Mouse (Mus musculus) frontal cortex, adult (tissue): ENCODE data around the gene Rnase1.
A peak's percentile ranks its signal among the peaks of the same experiment; 100 is the strongest.

ENCODE experiments used
- ATAC-seq: cut with Nextera tagmentation; 2 replicates; pipeline ENCODE4 v1.9.2; 2017; ENCODE audit warnings: mild to moderate bottlenecking, moderate library complexity, mixed read lengths; ENCODE audit not compliant: low TSS enrichment

Rnase1 gene

GRCm38 (mm10) chr14:51140342-51140741 is 6.2 kb downstream of the Rnase1 start:
- no peak for ATAC-seq

GRCm38 (mm10) chr14:51132372-51132771 is 14.2 kb downstream of the Rnase1 start:
- no peak for ATAC-seq

GRCm38 (mm10) chr14:51131086-51131815 is 15.3 kb downstream of the Rnase1 start:
- no peak for ATAC-seq

DNA sequence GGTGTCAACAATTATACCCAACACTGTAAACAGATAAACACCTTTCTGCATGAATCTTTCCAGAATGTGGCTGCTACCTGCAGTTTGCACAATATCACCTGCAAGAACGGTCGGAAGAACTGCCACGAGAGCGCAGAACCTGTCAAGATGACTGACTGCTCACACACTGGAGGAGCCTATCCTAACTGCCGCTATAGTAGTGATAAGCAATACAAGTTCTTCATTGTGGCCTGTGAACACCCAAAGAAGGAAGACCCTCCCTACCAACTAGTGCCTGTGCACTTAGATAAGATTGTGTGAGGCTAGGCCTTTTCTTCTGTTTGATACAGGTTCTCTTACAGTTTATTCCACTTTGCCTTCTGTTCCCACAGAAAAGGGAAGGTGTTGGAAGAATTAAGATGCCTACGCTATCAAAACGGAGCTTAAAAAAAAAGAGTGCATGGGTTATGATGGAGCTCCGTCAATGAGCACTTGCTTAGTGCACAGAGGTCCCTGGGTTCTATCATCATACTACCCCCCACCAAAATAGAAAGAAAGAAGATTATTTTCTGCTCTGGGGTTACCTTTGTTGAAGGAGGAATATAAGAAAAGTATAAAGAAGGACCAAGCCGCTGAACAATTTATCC is 16.2 kb downstream of the Rnase1 start:
- no peak for ATAC-seq

- no peak for ATAC-seq
Observed at GRCm38 (mm10) chr14:51129624-51129975, 17.0 kb downstream of the Rnase1 start.

DNA sequence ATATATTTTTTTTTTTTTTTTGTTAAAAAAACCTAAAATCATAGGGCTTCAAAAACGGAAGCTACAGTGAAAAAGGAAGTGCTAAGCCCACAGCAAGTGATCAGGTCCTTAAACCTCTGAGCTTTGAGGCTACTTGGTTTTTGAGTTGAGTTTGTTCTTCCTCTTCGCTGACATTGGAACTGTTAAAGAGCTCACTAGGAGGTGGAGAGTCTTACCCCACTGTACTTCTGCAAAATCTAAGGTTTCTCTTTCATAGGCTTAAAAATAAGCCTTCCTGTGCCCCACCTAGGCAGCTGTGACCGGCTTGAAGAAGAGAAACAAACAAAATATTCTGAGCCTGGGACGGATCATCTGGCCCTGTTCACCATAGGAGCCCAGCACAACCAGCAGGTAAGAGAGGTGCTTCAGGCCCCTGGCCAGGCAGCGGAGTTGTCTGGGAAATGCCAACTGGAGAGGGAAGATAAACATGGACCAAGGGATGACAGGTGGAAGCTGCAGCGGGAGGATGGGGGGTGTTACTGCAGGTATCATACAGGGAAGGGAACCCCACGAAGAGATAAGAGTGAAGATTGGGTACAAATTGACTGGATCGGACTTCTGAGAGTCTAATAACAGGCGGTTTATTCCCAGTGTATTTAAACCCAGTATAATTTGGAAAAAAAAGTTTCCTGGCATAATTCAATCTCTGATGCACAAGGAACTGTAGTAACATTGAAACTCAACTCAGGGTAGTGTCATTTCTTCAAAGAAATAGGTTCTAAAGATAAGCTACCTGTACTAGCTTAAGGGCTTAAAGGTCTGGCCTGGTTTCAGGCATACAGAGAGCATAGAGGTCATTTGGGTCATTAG is 17.6 kb downstream of the Rnase1 start:
- no peak for ATAC-seq

DNA sequence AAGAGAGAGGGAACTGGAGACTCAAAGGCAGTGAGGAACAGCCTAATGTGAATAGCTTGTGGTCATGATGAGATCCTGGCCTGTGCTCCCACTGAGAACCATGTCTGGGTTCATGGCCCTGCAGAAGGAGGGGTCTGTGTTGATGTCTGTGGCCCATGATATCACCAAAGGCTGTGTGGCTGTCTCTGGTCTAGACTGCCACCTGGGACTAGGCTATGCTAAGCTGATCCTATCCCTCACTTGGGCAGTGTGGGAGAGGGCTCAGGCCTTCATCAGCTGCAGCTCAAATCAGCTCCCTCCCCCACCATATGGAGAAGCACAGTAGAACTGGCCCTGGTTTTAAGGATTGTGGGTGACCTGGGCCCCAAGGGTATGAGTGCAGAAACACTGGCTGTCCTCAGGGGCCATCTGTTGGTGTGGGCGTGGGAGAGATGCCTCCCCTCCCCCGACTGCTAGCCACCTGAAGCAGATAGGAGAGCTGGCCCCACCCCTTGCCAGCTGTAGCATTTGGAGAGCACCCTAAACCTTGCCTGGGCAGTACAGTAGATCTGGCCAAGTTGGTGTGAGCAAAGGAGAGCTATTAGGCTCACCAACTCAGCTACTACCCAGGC is 18.8 kb downstream of the Rnase1 start:
- ATAC-seq = no peak

- ATAC-seq = no peak
Observed at GRCm38 (mm10) chr14:51125684-51126083, 20.9 kb downstream of the Rnase1 start.

DNA sequence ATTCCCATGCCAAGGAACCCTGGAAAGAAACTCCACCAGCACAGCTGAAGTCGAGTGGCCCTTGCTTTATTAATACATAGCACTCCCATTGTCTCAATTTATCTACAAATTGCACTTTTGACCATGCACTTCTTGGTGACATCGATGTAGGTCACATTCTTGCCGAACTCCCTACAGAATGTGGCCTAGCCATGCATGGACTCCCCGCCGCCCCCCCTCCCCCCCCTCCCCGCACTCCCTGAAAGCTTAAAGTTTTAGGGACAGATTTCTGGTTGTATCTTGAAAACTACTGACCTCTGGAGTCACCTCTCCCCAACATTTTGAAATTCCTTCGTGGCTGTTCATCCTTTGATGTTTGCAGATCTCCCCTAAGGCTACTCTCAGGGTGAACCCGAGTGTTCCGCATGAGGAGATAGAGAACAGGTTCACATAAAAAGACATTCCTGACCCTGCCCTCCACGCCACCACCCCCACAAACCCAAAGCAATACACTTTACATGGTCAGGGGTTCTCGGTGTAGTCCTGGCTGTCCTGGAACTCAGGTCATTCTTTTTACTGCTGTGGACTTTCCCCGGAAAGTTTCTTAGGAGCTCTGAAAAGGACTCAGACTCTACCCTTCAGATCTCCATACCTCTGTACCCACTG is 32.5 kb downstream of the Rnase1 start, which contains the start of gene Eddm3b:
TSS of gene Eddm3b (plus strand) at position 511 of the 645 bp plus-strand sequence.
- ATAC-seq = no peak

- ATAC-seq = no peak
Observed at GRCm38 (mm10) chr14:51113476-51113875, 33.1 kb downstream of the Rnase1 start.

DNA sequence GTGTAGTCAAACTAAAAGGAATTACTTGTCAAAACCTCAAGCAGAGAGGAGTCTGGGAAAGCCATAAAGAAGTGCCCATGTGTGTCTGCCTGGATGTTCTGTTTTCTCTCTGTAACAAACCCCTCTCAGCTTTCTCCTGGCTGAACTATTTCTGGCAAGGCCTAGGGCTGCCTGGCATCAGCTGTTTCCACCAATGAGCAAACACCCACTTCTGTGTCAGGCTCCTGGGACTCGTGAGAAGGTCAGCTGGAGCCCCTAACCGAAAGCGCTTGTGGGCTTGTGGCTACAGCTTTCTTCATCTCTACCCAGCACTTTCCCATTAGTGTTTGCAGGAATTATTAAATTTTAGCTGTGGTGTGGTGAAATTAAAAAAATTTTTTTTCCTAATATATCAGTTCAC is 34.6 kb downstream of the Rnase1 start:
- ATAC-seq = no peak

DNA sequence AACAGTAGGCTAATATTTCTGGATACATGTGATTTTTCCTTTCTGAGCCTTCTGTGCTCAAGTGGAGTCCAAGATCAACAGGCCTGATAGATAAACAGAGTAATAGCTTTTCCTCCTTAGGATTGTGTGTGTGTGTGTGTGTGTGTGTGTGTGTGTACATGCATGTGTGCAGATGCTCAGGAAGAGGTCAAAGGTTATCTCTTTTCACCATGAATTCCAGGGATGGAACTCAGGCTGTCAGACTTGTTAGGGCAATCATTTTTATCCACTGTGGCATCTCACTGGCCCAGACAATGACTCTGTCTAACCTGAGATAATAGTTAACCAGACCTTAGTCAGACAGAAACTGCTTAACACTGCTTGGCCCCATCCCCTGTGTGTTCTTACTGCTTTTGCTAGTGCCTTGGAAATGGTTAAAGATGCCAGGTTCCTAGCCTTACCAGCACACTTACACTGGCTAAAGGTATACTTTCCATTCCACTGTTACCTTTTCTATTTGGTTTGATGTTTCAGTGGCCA is 40.1 kb downstream of the Rnase1 start:
- ATAC-seq = no peak

GRCm38 (mm10) chr14:51104366-51104765 is 42.2 kb downstream of the Rnase1 start:
- no peak for ATAC-seq

DNA sequence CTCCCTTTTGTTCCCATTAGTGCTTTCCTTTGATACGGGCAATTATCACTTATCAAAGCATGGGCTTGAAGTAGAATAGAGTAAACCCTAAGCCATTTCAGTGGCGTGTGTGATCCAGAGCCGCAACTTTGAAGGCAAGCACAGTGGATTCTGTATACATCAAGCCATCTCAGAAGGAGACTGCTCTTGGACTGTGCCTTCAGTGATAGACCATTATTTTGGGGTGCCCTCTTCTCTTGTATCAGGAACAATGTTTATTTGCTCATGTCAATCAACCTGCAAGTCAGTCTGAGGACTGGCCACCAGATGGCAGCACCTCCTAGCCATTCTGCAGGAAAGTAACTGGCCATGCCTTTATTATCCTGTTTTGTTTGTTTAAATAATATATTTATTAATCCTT is 43.4 kb downstream of the Rnase1 start:
- ATAC-seq = peak; percentile 44; the same call in 1 of the 2 replicates

- no peak for ATAC-seq
Observed at GRCm38 (mm10) chr14:51101284-51101683, 45.3 kb downstream of the Rnase1 start.

DNA sequence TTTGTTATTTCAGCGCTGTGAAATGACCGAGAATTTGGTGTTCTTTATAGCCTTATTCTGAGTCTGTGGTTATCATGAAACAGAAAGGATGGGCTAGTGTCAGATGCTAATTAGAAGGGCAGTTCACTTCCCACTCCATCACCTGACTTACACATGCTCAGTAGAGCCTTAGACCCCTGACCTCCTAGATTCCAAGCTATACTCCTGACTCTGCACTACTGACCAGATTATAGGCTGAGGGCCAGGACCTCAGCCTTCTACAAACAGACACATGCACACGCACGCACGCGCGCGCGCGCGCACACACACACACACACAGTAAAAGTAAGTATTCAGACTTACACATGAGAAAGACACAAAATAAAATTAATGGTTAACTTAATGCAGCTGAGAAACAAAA is 47.7 kb downstream of the Rnase1 start:
- ATAC-seq = no peak

GRCm38 (mm10) chr14:51098300-51098699 is 48.3 kb downstream of the Rnase1 start:
- ATAC-seq = peak; percentile 75

DNA sequence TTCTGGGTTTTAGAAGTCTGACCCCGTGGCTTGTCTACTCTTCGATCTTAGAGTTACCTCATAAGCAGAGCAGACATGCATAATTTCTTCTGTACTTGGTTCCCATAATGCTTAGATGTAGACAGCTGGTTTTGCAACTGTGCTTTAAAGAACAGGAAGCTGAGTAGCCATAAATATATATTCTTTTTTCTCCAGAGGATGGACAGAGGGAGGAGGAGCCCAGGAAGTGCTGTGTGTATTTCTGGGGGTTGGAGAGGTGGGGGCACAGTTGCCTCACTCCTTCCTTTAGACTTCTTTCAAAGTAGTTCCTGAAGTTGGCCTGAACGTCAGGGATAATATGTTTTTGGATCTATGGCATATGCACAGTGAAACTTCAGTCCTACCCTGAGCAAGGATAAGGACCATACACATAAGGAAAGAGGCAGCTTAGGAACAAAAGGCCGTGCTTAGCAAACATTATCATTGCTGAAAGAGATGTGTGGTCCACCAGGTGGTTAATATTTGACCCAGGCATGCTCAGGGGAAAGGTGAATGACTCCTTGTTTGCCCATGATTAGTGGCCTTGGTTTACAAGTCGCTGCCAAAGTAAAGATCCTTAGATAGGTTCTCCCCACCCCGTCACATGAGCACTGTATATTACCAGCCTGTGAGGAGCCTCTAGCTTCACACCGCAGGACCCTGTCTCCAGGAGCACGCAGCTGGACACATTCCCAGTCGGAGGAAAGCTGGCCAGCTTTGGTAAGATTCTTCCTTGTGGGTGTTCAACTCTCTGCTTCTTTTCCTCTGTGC is 50.7 kb downstream of the Rnase1 start:
- no peak for ATAC-seq
